ENCODE assay signal across 14 mouse cellular contexts in genomic region chr5:116758687-116759086, GRCm38 (mm10).
A peak's percentile ranks its signal among the peaks of the same experiment; 100 is the strongest.
DNase-seq lines count a peak whose midpoint lies in the region; ATAC-seq lines count a peak whose summit lies in the region.
"Had no signal": no experiment of that assay in that cellular context is flagged by ENCODE, and none has a peak within 500 bp of the region (broad histone marks: within the 10 kb centered on the region; RNA-seq: fewer than 3 reads in every experiment).

No protein-coding gene starts in this region.

- H3K27me3 ChIP-seq in midbrain, embryonic 15.5 days (replicated peaks), result no peaks in the 10 kb centered on the region
- H3K27me3 ChIP-seq in midbrain, embryonic 11.5 days (ENCODE audit: control insufficient read depth, insufficient read depth, low read length), result no peaks in the 10 kb centered on the region
- H3K27me3 ChIP-seq: heart, embryonic 15.5 days had no signal

- intact Hi-C loops in heart, postnatal 14 days (cut with DNase I), result no loop called here

- no peaks in the 10 kb centered on the region for H3K4me1 ChIP-seq in midbrain, embryonic 15.5 days
- no peaks in the 10 kb centered on the region for H3K4me1 ChIP-seq in midbrain, embryonic 11.5 days (ENCODE audit: control insufficient read depth, insufficient read depth, low read length)
- H3K4me1 ChIP-seq: heart, embryonic 15.5 days had no signal

- no peak overlapping the region for H3K9ac ChIP-seq in midbrain, embryonic 15.5 days
- no peak overlapping the region for H3K9ac ChIP-seq in midbrain, embryonic 11.5 days (ENCODE audit: low read length)
- H3K9ac ChIP-seq: heart, embryonic 15.5 days; hindbrain, embryonic 14.5 days had no signal

- 67% methylated on average over 14 of the region's 14 CpGs for WGBS in midbrain, embryonic 15.5 days
- WGBS in midbrain, embryonic 11.5 days, result 86% methylated on average over 14 of the region's 14 CpGs

- no peak for DNase-seq in midbrain, embryonic 11.5 days (ENCODE audit: low spot score, missing footprints)
- peak; percentile 17 to 63 for DNase-seq in frontal cortex, adult 2 months (ENCODE audit: extremely low spot score in 1 of 2, low spot score in 1 of 2)
- DNase-seq in layer of hippocampus, postnatal 36 days, result peak; percentile 34 to 36
- no peak for DNase-seq in adrenal gland, adult 8-10 months
- no peak for DNase-seq in c-Kit-positive CD71-positive TER-119-positive erythroid progenitor cells, embryonic 14.5 days (ENCODE audit: low spot score)
- DNase-seq in heart, postnatal 14 days, result no peak
- DNase-seq: cerebellum, adult 9-11 months; gastrocnemius, postnatal 14 days; kidney, adult 18-20 months; thymus, postnatal 4 days had no signal

- H3K4me3 ChIP-seq in midbrain, embryonic 15.5 days, result no peak overlapping the region
- H3K4me3 ChIP-seq in midbrain, embryonic 11.5 days (ENCODE audit: low read depth, low read length), result no peak overlapping the region
- H3K4me3 ChIP-seq: heart, embryonic 15.5 days; left cerebral cortex, adult 2 months had no signal

- no peak for ATAC-seq in midbrain, embryonic 15.5 days (replicated peaks)
- ATAC-seq in midbrain, embryonic 11.5 days (ENCODE audit: low FRiP score), result no peak

- H3K27ac ChIP-seq in midbrain, embryonic 15.5 days, result 0 out of 2 replicates have a peak overlapping the region, but pooled peaks have one; percentile 9
- no peak overlapping the region for H3K27ac ChIP-seq in midbrain, embryonic 11.5 days (ENCODE audit: low read depth, low read length)
- H3K27ac ChIP-seq: heart, embryonic 15.5 days; hindbrain, embryonic 14.5 days; left cerebral cortex, adult 2 months had no signal

- H3K36me3 ChIP-seq in midbrain, embryonic 15.5 days (replicated peaks), result no peaks in the 10 kb centered on the region
- no peaks in the 10 kb centered on the region for H3K36me3 ChIP-seq in midbrain, embryonic 11.5 days (ENCODE audit: control insufficient read depth, insufficient read depth, low read length)
- H3K36me3 ChIP-seq: heart, embryonic 15.5 days had no signal

- H3K9me3 ChIP-seq in midbrain, embryonic 15.5 days, result no peaks in the 10 kb centered on the region
- H3K9me3 ChIP-seq in midbrain, embryonic 11.5 days (ENCODE audit: control insufficient read depth, low read length), result peaks cover 1% of the 10 kb centered on the region; the same call in 1 of the 2 replicates
- H3K9me3 ChIP-seq: heart, embryonic 15.5 days had no signal

- H3K4me2 ChIP-seq in midbrain, embryonic 15.5 days, result no peak overlapping the region
- no peak overlapping the region for H3K4me2 ChIP-seq in midbrain, embryonic 11.5 days
- H3K4me2 ChIP-seq: heart, embryonic 15.5 days; hindbrain, embryonic 14.5 days had no signal

Comparison
In these comparisons a context has a peak if more than half of its experiments do, and no peak if none do; other contexts are left out.
1. DNase-seq: peak in frontal cortex, adult 2 months (2 of 2) and layer of hippocampus, postnatal 36 days (2 of 2); none in midbrain, embryonic 11.5 days (single experiment), adrenal gland, adult 8-10 months (single experiment), c-Kit-positive CD71-positive TER-119-positive erythroid progenitor cells, embryonic 14.5 days (single experiment) and heart, postnatal 14 days (0 of 2).